Mouse (Mus musculus) cerebellum, adult 2 months (tissue): Measurements from ENCODE around the gene Nt5dc3.

ENCODE experiments used
- CTCF ChIP-seq: fragments of 200-500 bp; IDR thresholded peaks from 2 replicates; pipeline ENCODE4 v1.5.1; 2011; ENCODE audit warnings: low read depth, mild to moderate bottlenecking, control low read depth, low read length, moderate library complexity, borderline replicate concordance; ENCODE audit not compliant: insufficient read depth
- POLR2A ChIP-seq: fragments of 200-500 bp; IDR thresholded peaks from 2 replicates; pipeline ENCODE4 v1.6.1; 2011; ENCODE audit warnings: low read length, control low read depth, borderline replicate concordance; ENCODE audit not compliant: insufficient read depth

DNA sequence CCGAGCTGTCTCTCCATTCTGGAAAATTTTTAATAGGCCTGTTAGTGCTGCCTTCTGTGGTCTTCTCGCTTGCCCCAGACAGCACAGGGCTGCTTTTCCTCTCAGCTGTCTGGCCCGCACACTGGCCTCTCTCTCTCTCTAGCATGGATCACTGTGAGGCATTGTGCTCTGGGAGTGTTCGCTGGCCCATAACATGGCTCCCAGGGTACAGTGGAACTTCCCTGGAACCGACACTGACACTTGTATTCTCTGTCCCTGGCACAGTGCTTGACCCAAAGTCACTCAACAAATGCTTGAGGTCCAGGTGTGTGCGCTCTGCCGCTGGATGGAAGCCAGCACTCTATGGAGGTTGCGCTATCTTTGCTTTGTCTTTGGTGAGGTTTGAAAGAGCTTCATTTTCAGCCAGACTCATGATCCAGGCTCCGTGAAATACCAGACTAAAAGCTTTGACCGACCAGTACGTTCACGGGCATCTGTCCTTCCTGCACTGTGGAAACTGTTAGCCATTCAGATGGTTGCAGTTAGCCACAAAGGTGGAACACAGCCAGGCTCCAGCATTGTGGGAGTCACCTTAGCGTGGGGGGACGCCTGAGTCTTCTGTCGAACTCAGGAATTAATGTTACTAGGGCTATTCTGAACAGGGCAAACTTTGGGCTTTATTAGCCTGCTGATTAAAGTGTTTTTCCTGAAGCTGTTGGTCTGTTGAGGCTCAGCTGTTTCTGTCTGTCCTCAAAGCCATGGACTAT, 29.4 kb downstream of the Nt5dc3 start:
- no peak for TF ChIP-seq POLR2A
- no peak for TF ChIP-seq CTCF
